Mouse (Mus musculus): ENCODE data around the gene Sipa1l3. TPM values are rescaled to one million over a fixed set of nuclear protein-coding genes. Genes with fewer than 3 reads are reported as not detected.

The Sipa1l3 gene
- total RNA-seq, 2 experiments from 2014 or later = 15.7 to 15.9 TPM

DNA sequence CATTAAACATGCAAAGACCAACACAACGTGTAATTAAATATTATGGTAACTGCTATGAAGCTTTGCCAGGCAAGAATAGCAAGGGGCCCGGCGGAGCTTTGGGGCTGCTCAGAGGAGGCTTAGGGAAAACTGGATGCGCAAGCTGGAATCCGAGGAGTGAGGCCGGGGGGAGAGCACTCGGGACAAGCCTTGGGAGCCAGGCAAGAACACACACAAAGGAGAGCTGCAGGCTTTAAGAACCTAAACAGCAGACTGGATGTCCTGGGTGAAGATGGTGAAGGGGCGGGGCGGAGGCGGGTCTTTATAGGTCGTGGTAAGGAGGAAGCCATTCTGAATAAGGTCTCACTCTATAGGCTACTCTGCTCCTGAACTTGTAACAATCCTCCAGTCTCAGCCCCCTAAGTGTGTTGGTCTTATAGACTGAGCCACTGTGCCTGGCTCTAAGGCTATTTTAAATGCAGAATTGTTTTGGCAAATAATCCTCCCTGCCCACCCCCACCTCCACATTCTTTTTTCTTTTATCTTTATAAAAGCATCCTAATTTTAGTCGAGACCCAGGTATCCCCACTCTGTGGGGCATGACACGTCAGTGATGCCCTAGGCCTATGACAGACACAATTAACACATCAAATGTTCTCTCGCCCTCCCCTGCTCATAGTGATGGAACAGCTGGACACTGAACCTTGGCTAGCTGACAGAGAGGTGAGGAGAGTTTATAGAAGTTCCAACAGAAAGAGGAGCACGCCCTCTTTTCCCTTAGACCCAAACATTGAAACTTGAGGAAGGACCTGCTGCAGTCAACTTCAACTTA lies 36.9 kb downstream of the Sipa1l3 start:
- intact Hi-C loops (cut with DNase I) = no loop called here
- DNase-seq = no peak

DNA sequence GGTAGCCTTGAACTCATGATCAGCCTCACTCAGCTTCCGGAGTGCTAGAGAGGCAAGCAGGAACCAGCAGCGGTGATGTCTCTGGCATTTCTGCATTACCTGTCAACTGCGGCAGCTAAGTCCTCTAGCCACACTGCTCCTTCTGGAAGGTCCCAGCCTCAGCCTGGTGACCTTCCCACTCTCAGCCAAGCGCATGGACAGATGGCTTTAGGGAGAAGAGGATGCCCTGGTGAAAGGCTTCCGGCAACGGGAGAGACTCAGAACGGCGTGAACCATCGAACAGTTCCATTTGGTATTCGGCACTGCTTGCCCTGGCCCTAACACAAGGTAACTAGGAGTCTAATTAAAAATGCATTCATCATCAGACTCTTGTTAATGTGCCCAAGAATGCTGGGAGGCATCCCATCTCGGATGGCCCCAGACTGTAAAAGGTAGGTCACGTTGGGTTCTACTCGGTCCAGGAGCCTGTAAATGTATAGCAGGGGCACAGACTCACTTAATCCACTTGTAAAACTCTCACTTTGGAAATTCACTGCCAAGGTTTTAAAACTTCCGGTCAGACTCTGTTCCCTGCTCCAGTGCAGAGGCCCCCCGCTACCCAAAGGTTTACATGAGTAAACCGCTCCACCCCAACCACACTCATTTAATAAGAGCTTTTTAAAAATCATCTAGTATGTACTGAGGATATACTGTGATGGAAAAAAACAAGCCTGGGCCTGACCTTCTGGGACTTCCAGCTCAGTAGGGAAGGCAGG lies 37.7 kb downstream of the Sipa1l3 start:
- intact Hi-C loops (cut with DNase I) = no loop called here
- DNase-seq = no peak

DNA sequence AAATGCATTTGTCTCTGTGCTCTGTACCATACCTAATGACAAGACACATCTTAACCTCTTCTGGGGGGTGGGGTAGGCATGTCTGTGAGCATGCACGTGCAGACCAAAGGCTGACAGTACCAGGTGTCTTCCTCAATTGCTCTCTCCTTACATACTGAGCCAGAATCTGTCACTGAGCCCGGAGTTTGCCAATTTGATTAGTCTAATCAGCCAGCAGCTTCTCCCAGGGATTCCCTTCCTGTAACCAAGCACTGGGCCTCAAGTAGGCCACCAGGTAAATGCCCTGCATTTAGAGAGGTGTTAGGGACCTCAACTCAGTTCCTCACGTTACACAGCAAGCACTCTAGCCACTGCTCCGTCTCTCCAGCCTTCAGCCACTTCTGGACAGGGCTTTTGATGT lies 38.3 kb downstream of the Sipa1l3 start:
- intact Hi-C loops (cut with DNase I) = no loop called here
- DNase-seq = no peak

DNA sequence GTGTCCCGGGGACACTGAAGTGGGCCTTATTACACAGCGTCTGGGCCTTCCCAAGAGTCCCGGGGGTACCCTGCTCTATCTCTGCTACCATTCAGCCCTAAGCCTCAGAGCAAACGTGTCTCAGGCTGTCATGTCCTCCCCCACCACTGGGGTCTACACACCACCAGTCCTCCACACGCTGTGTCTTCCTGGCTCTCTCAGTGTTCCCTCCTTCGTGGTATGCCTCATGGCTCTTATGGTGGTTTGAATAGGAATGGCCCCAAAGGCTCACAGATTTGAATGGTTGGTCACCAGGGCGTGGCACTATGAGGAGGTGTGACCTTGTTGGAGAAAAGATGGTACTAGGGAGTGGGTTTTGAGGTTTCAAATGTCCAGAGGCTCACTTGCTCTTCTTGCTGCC lies 43.4 kb downstream of the Sipa1l3 start:
- intact Hi-C loops (cut with DNase I) = no loop called here
- no peak for DNase-seq

DNA sequence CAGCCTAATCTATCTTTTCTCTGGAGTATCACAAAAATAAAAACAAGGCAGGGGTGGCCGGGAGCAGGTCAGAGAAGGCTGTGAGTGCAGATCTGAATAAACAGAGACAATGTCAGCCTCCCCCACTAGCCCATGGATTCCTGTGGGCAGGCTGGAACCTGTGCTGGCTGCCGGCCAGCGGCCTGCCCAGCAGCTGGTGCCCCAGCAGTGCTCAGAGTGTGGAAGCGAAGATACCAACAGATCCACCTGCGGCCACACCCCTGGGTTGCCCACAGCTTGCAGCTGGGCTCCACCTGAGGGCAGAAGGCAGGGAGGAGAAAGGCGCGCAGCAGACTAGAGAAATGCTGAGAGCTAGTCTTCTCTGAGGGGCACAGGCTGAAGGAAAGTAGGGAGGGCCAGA lies 47.1 kb downstream of the Sipa1l3 start:
- no peak for DNase-seq
- intact Hi-C loops (cut with DNase I) = no loop called here

DNA sequence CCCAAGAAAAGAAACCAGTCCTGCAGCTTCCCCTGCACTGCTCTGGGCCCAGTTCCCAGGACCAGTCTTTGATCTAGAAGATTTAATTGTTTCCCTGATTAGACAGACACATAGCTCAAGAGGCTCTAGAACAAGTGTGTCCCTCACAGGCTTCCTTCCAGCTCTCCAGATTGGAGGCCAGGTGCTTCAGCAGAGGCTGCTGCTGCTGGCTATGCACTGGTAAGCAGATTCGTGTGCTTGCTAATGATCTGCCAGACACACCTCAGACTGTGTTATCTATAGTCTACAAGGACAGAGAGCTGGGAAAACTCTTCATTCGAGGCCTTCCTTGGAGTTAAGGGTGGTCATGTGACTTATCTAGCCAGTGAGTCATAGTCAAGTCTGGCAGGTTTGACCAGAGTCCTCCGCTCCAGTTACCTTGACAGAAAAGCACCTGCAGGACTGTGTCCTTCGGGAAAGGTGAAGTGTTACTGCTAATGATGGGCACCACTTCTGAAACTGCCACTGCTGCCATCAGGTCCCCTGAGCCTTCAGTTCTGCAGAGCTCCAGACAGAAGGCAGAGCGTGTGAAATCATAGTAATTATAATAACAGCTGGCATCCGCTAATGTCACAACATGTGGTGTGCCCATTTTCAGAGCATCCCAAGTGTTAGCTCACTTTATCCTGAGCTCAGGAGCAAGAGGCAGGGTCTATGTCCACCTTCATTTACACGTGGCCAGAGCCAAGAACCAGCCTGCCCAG lies 48.7 kb downstream of the Sipa1l3 start:
- intact Hi-C loops (cut with DNase I) = no loop called here
- no peak for DNase-seq

DNA sequence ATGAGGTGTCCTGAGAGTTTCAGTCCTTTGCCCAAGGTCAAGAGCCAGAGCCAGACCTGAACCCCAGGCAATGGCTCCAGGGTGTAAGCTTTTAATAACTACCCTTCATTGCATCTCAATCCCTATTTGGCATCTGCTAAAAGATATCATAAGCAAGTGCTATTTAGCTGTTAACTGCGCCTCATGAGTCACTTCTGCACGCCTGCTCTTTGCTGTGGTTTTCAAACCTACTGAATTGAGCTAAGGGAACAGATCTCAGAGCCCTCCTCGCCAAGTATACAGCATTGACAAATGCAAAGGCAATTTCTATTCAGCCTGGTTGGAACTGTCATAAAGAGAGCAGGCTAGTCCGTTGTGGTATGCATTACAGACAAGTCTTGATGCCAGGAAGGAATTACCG lies 49.8 kb downstream of the Sipa1l3 start:
- intact Hi-C loops (cut with DNase I) = no loop called here
- no peak for DNase-seq

DNA sequence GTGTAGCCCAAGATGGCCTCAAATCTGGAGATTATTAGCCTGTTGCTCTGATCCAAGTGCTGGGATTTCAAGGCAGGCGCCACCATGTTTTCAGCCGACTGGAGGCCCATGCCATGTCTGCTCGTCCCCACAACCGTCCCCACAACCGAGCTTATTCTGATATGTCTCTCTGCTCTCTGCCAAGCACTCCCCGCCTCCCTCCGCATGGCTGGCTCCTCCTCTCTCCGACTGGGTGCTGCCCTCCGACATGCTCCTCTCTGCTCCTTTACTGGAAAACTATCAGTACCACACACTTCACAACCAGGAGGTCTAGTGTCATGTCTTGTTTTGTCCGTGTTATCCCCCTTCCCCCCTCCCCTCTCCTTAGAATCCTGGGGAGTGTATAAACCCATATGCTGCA lies 51.9 kb downstream of the Sipa1l3 start:
- intact Hi-C loops (cut with DNase I) = no loop called here
- no peak for DNase-seq

DNA sequence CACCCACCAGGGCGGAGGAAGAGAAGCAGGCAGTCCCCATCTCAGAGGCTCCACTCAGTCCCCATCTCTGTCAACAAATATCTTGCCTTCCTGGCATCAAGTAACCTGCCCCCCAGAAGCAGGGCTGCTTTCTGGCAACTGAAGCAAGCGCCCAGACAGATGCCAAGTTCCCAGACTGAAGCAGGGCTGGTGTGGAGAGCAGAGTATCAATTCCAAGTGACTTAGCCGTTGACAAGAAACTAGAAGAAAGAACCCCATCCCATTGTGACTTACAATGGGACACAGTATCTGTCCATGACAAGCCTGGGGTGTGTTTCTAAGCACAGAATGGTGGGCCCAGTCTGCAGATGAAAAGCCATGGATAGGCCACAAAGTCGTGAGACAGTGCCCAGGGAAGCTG lies 52.7 kb downstream of the Sipa1l3 start:
- intact Hi-C loops (cut with DNase I) = no loop called here
- no peak for DNase-seq

DNA sequence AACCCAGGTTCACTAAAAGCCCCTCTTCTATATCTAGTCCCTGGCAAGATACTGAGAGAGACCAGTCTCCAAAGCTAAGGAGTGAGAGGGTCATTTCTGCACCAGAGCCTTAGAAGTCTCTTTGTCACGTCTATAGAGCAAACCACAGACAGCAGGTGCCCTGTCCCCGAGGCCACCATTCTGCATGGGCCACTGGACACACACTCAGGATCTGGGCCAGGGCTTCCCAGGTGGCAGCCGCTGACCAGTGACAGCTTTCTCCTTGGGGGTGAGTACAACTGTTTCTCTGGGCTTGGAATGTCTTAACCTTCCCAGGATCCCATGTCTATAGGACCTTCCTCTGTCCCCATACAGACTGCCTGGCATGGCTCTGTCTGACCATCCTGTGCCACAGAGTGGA lies 55.6 kb downstream of the Sipa1l3 start:
- intact Hi-C loops (cut with DNase I) = loop anchor here (5.0 kb wide), 2 partner anchors 54 to 81 kb away; partner anchors contain the start of gene Sipa1l3

DNA sequence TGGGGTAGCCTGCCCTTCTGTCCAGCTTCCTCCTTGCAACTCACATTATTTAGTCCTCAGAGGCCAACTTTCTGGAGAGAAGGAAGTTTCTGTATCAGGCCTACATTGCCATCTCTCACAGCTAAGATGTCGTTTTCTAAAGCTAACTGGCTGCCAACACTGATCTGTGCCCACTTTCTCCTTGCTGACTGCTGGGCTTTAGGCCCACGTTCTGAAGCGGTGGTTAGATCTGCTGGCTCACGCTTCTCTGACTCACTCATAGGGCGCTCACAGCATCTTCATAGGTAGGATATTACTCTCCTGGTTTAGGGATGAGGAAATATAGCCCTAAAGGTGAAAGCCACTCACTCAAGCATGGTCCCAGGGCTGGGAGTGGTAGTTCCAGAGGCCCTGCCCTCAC lies 56.3 kb downstream of the Sipa1l3 start:
- intact Hi-C loops (cut with DNase I) = loop anchor here (5.0 kb wide), 2 partner anchors 55 to 80 kb away; partner anchors contain the start of gene Sipa1l3
- no peak for DNase-seq

More for the DNA sequence above, 55.6 kb downstream of the Sipa1l3 start:
- DNase-seq = no peak

DNA sequence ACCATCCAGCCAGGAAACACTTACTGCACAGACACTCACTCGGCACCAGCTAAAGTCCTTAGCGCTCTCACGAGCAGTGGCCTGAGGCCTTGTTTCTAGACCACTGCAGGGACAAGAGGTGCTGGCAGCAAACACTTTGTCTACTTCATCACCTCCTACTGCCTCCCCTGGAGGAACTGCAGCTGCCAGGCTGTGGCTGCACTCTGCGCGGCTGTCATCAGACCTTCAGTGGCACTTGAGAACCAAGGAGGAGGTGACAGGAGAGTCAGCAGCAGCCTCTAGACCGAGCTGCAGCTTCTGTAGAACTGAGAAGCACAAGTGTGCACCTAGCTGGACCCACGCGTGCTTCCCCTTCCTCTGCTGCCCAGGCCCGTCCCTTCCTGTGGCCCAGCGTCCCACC lies 56.9 kb downstream of the Sipa1l3 start:
- intact Hi-C loops (cut with DNase I) = loop anchor here (5.0 kb wide), 2 partner anchors 56 to 79 kb away; partner anchors contain the start of gene Sipa1l3
- peak in 1 of 2 experiments; percentile 61 for DNase-seq

DNA sequence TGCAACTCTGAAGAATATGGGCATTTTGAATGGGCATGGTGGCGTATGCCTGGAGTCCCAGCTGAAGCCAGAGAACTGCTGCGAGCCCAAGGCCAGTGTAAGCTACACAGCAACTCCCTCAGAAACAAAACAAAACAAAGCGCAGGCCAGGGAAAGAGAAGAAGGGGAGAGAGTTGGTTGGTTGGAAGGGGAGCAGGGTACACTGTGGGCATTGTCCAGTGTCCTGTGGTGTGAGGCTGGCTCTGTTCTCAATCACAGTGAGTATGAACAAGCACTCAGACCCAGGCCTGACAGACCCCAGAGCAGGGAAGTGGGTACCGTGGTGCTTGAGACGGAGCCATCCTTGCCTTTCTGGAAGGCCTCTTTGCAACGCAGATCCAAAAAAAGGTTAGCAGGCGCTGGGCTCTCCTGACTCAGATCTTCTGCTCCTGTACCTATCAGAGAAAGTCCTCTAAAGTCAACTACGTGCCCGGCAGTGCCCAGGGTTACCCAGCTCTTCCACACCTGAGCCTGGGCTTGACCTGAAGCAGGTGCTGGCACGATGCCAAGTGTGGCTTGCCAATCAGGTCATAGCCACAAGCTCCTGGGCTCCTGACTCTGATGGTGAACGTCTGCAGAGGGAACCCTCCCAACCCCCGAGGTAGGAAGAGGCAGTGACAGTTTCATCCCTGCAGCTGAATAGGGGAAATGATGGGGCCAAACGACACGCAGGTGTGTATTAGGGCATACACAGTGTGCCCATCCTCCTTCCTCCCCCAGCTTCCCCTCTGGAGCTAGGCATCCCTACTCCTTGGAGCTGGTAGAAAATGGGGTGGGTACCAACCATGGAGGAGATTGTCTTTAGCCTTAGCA lies 59.3 kb downstream of the Sipa1l3 start:
- intact Hi-C loops (cut with DNase I) = no loop called here
- no peak for DNase-seq

DNA sequence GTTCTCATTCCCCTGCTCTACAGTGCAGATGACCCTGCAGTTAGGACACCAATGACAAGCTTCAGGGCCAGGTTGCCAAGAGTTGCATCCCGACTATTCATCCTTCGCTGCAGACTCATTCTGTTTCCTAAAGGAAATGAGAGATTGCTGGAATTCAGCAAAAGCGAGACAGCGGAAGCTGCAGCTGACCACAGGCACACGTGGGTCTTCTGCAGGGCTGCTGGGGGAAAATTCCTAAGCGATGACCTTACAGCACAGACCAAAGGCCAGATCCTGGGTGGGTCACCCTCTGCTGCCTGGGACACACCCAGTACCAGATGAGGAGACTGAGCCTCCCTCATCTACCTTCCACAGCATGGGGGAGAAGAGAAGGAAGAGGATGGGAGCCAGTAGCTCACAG lies 60.7 kb downstream of the Sipa1l3 start:
- peak; percentile 42 to 46 for DNase-seq
- intact Hi-C loops (cut with DNase I) = no loop called here

DNA sequence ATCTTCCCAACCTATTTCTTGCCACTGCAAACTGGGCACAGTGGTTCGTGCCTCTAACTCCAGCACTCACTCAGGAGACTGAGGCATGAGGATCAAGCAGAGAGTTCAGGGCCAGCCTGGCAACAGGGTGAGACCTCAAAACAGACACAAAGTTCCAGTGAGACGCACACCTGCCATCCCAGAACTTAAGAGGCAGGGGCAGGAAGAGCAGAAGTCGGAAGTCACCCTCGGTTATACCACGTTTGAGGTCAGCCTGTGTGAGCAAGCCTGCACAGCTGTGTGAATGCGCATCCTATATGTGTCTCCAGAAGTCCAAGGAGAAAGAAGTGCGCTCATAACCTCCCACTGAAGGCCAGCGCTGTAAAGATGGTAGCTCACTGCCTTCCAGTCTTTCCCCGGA lies 61.7 kb downstream of the Sipa1l3 start:
- DNase-seq = no peak
- intact Hi-C loops (cut with DNase I) = no loop called here

DNA sequence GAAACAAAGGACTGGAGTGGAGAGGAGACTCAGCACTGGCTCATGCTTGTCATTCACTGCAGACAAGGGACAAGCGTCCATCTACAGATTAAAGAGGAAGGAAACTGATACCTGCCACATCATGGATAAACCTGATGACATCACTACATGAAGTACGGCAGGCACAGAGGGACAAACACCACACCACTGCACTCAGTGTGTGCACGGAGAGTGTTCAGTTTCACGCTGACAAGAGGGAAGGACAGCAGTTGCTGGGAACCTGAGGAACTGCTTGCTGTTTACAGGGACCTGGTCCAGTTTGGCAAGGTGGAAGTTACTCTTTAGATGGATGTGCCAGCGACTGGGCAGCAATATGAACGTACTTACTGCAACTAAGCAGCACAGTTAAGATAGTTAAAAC lies 62.9 kb downstream of the Sipa1l3 start:
- DNase-seq = no peak
- intact Hi-C loops (cut with DNase I) = no loop called here

DNA sequence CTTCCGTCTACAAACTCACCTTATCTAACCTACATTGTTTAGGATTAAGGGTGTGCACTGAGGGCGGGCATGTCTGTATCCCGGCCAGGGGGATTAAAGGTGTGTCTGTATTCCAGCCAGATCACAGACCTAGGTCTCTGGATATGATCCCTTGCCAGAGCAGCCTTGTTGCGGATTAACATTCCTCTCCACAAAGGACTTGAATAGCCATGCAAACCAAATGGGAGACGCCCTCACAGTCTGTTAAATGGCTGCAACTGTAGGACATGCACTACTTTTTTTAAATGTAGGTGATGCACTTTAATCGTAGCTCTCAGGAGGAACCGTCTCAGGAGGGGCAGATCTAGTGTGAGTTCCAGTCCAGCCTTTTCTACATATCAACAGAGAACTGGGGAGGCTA lies 63.5 kb downstream of the Sipa1l3 start:
- no peak for DNase-seq
- intact Hi-C loops (cut with DNase I) = no loop called here

DNA sequence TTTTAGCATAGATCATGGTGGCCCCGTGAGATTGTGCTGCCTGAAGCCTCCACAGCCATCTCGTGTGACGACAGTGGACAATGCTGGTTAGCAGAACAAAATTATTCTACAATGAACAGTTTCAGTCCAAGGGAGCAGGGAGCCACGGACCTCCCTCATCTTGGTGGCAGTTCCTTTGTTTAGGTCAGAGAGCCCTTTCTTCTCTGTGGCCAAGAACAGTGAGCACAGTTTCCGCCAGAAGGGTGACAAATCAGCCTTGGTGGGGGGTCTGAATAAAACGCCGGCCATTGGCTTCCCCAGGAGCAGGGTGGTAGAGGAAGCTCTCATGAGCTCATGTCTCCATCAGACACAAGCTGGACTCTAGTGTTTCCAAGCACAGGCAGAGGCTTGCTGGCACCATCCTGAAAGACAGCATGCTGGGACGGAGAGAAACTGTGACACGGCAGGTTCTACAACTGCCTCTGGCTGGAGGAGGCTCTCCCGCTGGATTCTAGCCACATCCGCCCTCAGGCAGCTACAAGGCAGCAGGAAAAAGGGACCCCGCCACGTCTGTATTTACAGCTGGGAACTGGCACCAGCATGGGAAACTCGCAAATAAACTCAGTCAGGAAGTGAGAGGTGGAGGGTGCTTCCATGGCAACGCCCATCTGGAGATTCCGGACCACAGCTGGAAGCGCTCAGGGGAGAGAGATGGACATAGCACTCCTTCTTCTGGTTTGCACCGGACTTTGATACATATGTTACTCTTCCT lies 65.3 kb downstream of the Sipa1l3 start:
- intact Hi-C loops (cut with DNase I) = no loop called here
- peak; percentile 77 to 78 for DNase-seq

DNA sequence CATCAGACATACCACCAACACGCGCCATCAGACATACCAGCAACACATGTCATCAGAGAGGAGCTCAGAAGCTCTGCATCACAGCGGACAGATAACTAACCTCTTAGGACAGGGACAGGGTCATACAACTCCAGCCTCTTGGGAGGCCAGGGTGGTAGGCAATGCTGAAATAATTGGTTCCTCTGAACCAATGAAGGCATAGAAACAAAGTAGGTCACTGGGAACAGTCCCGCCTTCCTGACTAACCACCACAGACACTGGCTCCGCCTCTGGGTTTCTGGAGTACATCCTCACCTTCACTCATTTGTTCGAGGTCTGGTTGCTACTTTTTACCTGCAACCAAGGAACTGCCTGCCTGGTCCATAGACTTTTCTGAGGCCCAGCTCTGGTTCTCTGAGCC lies 66.1 kb downstream of the Sipa1l3 start:
- intact Hi-C loops (cut with DNase I) = no loop called here
- no peak for DNase-seq

All from heart, postnatal 14 days (tissue).